Mouse (Mus musculus) ovary, adult 18-20 months (tissue): ENCODE results near the gene Hist2h2ab.
"Not testable (repeated sequence)": the region's sequence is repeated elsewhere in the genome, so short reads cannot be mapped to it uniquely, and the experiment has no call there.

Source experiments
- DNase-seq: peaks from one replicate; pipeline ENCODE4 v3.0.0; 2022; ENCODE audit warnings: low spot score, mixed read lengths

The Hist2h2ab gene

GRCm38 (mm10) chr3:96219661-96220130 is at the start of gene Hist2h2ab, which contains the start of gene Bola1:
Hist2h2ab (plus strand) TSS chr3:96219865.
Bola1 (minus strand) TSS chr3:96219709.
- DNase-seq, result peak; percentile 65

- DNase-seq, result no peak
Observed at GRCm38 (mm10) chr3:96170276-96170675, 49.4 kb upstream of the Hist2h2ab start.

- no peak for DNase-seq
Observed at GRCm38 (mm10) chr3:96170976-96171545, 48.6 kb upstream of the Hist2h2ab start.

- DNase-seq, result no peak
Observed at GRCm38 (mm10) chr3:96171583-96172196, 48.0 kb upstream of the Hist2h2ab start.

- DNase-seq, result peak; percentile 73
Observed at GRCm38 (mm10) chr3:96172197-96173178, 47.2 kb upstream of the Hist2h2ab start, which contains the start of gene Sf3b4. Sf3b4 (plus strand) TSS chr3:96172332.

GRCm38 (mm10) chr3:96173185-96173584 is 46.5 kb upstream of the Hist2h2ab start:
- no peak for DNase-seq

GRCm38 (mm10) chr3:96174042-96174441 is 45.6 kb upstream of the Hist2h2ab start:
- not testable (repeated sequence) for DNase-seq

GRCm38 (mm10) chr3:96175251-96175650 is 44.4 kb upstream of the Hist2h2ab start:
- DNase-seq, result no peak

- DNase-seq, result no peak
Observed at GRCm38 (mm10) chr3:96178427-96178826, 41.2 kb upstream of the Hist2h2ab start.

GRCm38 (mm10) chr3:96178902-96179301 is 40.8 kb upstream of the Hist2h2ab start:
- DNase-seq, result no peak

GRCm38 (mm10) chr3:96179531-96179930 is 40.1 kb upstream of the Hist2h2ab start:
- no peak for DNase-seq

GRCm38 (mm10) chr3:96180727-96181477 is 38.8 kb upstream of the Hist2h2ab start, which contains the start of gene Sv2a:
Sv2a (plus strand) TSS chr3:96181151.
- DNase-seq, result no peak

- DNase-seq, result no peak
Observed at GRCm38 (mm10) chr3:96181510-96182381, 37.9 kb upstream of the Hist2h2ab start.

- DNase-seq, result no peak
Observed at GRCm38 (mm10) chr3:96182382-96182776, 37.3 kb upstream of the Hist2h2ab start.

- DNase-seq, result no peak
Observed at GRCm38 (mm10) chr3:96192977-96193376, 26.7 kb upstream of the Hist2h2ab start.

GRCm38 (mm10) chr3:96194966-96195365 is 24.7 kb upstream of the Hist2h2ab start:
- no peak for DNase-seq

- DNase-seq, result no peak
Observed at GRCm38 (mm10) chr3:96195616-96196313, 23.9 kb upstream of the Hist2h2ab start.

- no peak for DNase-seq
Observed at GRCm38 (mm10) chr3:96196437-96197128, 23.1 kb upstream of the Hist2h2ab start.

GRCm38 (mm10) chr3:96197129-96197749 is 22.4 kb upstream of the Hist2h2ab start:
- DNase-seq, result peak; percentile 83
